Mouse (Mus musculus) testis, adult 2 months (tissue): ENCODE results near the gene Trmt11.

Experiments used
- CTCF ChIP-seq: fragments of 200-500 bp; IDR thresholded peaks from 2 replicates; pipeline ENCODE4 v1.5.1; 2012; ENCODE audit warnings: low read depth, mild to moderate bottlenecking, inconsistent platforms, low read length, moderate library complexity; ENCODE audit not compliant: control insufficient read depth, insufficient read depth, insufficient replicate concordance
- POLR2A ChIP-seq: fragments of 200-500 bp; IDR thresholded peaks from 2 replicates; pipeline ENCODE4 v1.6.1; 2012; ENCODE audit warnings: low read depth, mild to moderate bottlenecking, inconsistent platforms, low read length, moderate library complexity; ENCODE audit not compliant: control insufficient read depth

- TF ChIP-seq CTCF (no peak), POLR2A (no peak)
Observed at GRCm38 (mm10) chr10:30624161-30625019, 23.8 kb upstream of the Trmt11 start.
